In the genomic region with DNA sequence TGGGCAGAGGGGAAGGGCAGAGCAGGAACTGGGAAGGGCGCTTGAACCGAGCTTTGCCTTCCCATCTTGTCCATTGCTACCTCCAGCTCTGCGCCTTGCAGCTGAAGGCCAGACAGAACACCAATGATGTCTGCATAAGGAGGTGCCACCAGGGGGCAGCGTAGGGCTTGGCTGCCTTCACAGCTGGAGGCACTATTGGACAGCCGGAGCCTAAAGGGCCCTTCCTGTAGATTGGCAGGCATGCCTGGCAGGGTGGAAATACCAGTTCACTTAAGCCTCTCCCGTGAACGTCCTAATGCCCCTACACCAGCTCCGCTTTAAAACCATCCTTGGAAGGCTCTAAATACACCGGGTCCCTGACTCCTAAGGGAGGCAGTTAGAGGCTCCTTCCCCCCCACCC, we compare ENCODE assay signal across 8 mouse cellular contexts. TPM values are rescaled to one million over a fixed set of nuclear protein-coding genes. Genes with fewer than 3 reads are reported as not detected.
A peak's percentile ranks its signal among the peaks of the same experiment; 100 is the strongest.
DNase-seq lines count a peak whose midpoint lies in the region; ATAC-seq lines count a peak whose summit lies in the region.

No protein-coding gene starts in this region.

- H3K36me3 ChIP-seq in hindbrain, embryonic 15.5 days = no peaks in the 10 kb centered on the region

- no peak for ATAC-seq in hindbrain, embryonic 15.5 days (ENCODE audit: low FRiP score, low read depth)

- H3K9ac ChIP-seq in hindbrain, embryonic 15.5 days = no peak overlapping the region

- peak; percentile 82 for DNase-seq in R1 (ENCODE audit: low read depth, low spot score)
- peak; percentile 93 to 94 for DNase-seq in cerebellum, postnatal 14 days
- peak; percentile 92 for DNase-seq in gastrocnemius, adult 18-20 months (ENCODE audit: low spot score)
- peak; percentile 85 to 86 for DNase-seq in layer of hippocampus, postnatal 36 days
- DNase-seq in lung, postnatal 36 days = peak; percentile 98
- peak; percentile 98 for DNase-seq in retina, embryonic 14.5 days (ENCODE audit: low spot score)
- peak; percentile 91 to 95 for DNase-seq in thymus, postnatal 36 days

- H3K4me2 ChIP-seq in hindbrain, embryonic 15.5 days = peak overlapping the region; percentile 80; the same call in 1 of the 2 replicates

- no peaks in the 10 kb centered on the region for H3K9me3 ChIP-seq in hindbrain, embryonic 15.5 days

- H3K4me1 ChIP-seq in hindbrain, embryonic 15.5 days (replicated peaks) = peaks cover 65% of the 10 kb centered on the region

- 18% methylated on average over 9 of the region's 9 CpGs for whole genome bisulfite sequencing in hindbrain, embryonic 15.5 days

- H3K27me3 ChIP-seq in hindbrain, embryonic 15.5 days = no peaks in the 10 kb centered on the region

- H3K4me3 ChIP-seq in hindbrain, embryonic 15.5 days = no peak overlapping the region

- no peak overlapping the region for H3K27ac ChIP-seq in hindbrain, embryonic 15.5 days (replicated peaks)

RNA-seq across cellular contexts. Expression of gene Pitpnm1, which starts 0.7 kb away (rescaled TPM):
- total RNA-seq in gastrocnemius, adult 18-20 months (2021) = 1 to 10 TPM; 2.0 to 3.7 TPM
- 74.3 and 81.1 TPM in 2 replicates for polyA plus RNA-seq in hindbrain, embryonic 15.5 days (2015; fragmentation: Nextera tagmentation; extraction: Ambion mirVana)
- 100 to 1,000 TPM; 169 to 174 TPM for total RNA-seq in layer of hippocampus, postnatal 36 days (2021)

RNA-seq across cellular contexts. Expression of gene Cdk2ap2, which starts 2.1 kb away (rescaled TPM):
- 10 to 100 TPM; 18.7 to 19.9 TPM for total RNA-seq in gastrocnemius, adult 18-20 months (2021)
- 82.5 and 92.5 TPM in 2 replicates for polyA plus RNA-seq in hindbrain, embryonic 15.5 days (2015; fragmentation: Nextera tagmentation; extraction: Ambion mirVana)
- total RNA-seq in layer of hippocampus, postnatal 36 days (2021) = 10 to 100 TPM; 29.7 to 46.0 TPM

RNA-seq across cellular contexts. Expression of gene Cabp2, which starts 17.7 kb away (rescaled TPM):
- not detected for total RNA-seq in gastrocnemius, adult 18-20 months (2021)
- polyA plus RNA-seq in hindbrain, embryonic 15.5 days (2015; fragmentation: Nextera tagmentation; extraction: Ambion mirVana) = not detected in 2 replicates
- total RNA-seq in layer of hippocampus, postnatal 36 days (2021) = not detected

RNA-seq across cellular contexts. Expression of gene Aip, which starts 26.6 kb away (rescaled TPM):
- total RNA-seq in gastrocnemius, adult 18-20 months (2021) = 10 to 100 TPM; 82.2 to 84.7 TPM
- polyA plus RNA-seq in hindbrain, embryonic 15.5 days (2015; fragmentation: Nextera tagmentation; extraction: Ambion mirVana) = 102 and 104 TPM in 2 replicates
- 100 to 1,000 TPM; 108 to 128 TPM for total RNA-seq in layer of hippocampus, postnatal 36 days (2021)

RNA-seq across cellular contexts. Expression of gene Gstp3, which starts 39.7 kb away (rescaled TPM):
- not detected for total RNA-seq in gastrocnemius, adult 18-20 months (2021)
- polyA plus RNA-seq in hindbrain, embryonic 15.5 days (2015; fragmentation: Nextera tagmentation; extraction: Ambion mirVana) = not detected in 2 replicates
- total RNA-seq in layer of hippocampus, postnatal 36 days (2021) = not detected

Comparison
In these comparisons a context has a peak if more than half of its experiments do, and no peak if none do; other contexts are left out.
1. RNA of gene Pitpnm1, which starts 0.7 kb away (total RNA-seq): 169 to 174 TPM in layer of hippocampus, postnatal 36 days; 2.0 to 3.7 TPM in gastrocnemius, adult 18-20 months; every median in the first group is over 10 times any median in the second.
2. Peak in every context shown above with its lines, with median percentiles within 50 percentile points of each other: DNase-seq.